Mouse (Mus musculus): ENCODE measurements around the gene Adssl1.

The Adssl1 gene

GRCm38 (mm10) chr12:112675245-112676035 lies 55.6 kb downstream of the Adssl1 start:
- DNase-seq (ENCODE audit: low spot score), result no peak

GRCm38 (mm10) chr12:112677076-112677475 lies 57.2 kb downstream of the Adssl1 start:
- DNase-seq (ENCODE audit: low spot score), result no peak

- no peak for DNase-seq (ENCODE audit: low spot score)
These were observed 58.2 kb downstream of the Adssl1 start for GRCm38 (mm10) chr12:112677943-112678554.

- no peak for DNase-seq (ENCODE audit: low spot score)
These were observed 58.7 kb downstream of the Adssl1 start, which contains the start of gene Zbtb42 for GRCm38 (mm10) chr12:112678555-112679026. Gene Zbtb42, plus strand, starts transcription at chr12:112678828.

GRCm38 (mm10) chr12:112679027-112679996 lies 59.5 kb downstream of the Adssl1 start:
- DNase-seq (ENCODE audit: low spot score), result no peak

- DNase-seq (ENCODE audit: low spot score), result no peak
These were observed 63.5 kb downstream of the Adssl1 start for GRCm38 (mm10) chr12:112683351-112683750.

- no peak for DNase-seq (ENCODE audit: low spot score)
These were observed 68.6 kb downstream of the Adssl1 start for GRCm38 (mm10) chr12:112688458-112688857.

Measured in ovary, postnatal 10 days (tissue).